Mouse (Mus musculus) forebrain, embryonic 13.5 days (tissue): ENCODE data around the gene Kcnk5. TPM values are rescaled to one million over a fixed set of nuclear protein-coding genes. Genes with fewer than 3 reads are reported as not detected.

Source experiments
- ATAC-seq: fragments of 200-750 bp; cut with Nextera tagmentation; 2 replicates; pipeline ENCODE4 v1.8.0; 2017
- H3K27ac ChIP-seq: fragments of 300-500 bp; sonication (generic); 2 replicates; pipeline ENCODE4 v1.5.1; 2015; ENCODE audit warnings: inconsistent platforms, mild to moderate bottlenecking, moderate library complexity
- H3K27me3 ChIP-seq: fragments of 300-500 bp; sonication (generic); 2 replicates; pipeline ENCODE4 v1.6.1; 2015; ENCODE audit warnings: mild to moderate bottlenecking, inconsistent platforms
- H3K36me3 ChIP-seq: fragments of 300-500 bp; sonication (generic); 2 replicates; pipeline ENCODE4 v1.6.1; 2015; ENCODE audit warnings: mild to moderate bottlenecking, inconsistent platforms; ENCODE audit not compliant: poor library complexity, severe bottlenecking
- H3K4me1 ChIP-seq: fragments of 300-500 bp; sonication (generic); 2 replicates; pipeline ENCODE4 v1.6.1; 2015; ENCODE audit warnings: inconsistent platforms
- H3K4me2 ChIP-seq: fragments of 300-500 bp; sonication (generic); 2 replicates; pipeline ENCODE4 v1.6.1; 2015; ENCODE audit warnings: inconsistent platforms, mild to moderate bottlenecking, moderate library complexity
- H3K4me3 ChIP-seq: fragments of 300-500 bp; sonication (generic); 2 replicates; pipeline ENCODE4 v1.5.1; 2015; ENCODE audit warnings: mild to moderate bottlenecking, inconsistent platforms
- H3K9ac ChIP-seq: fragments of 300-500 bp; sonication (generic); 2 replicates; pipeline ENCODE4 v1.6.1; 2015; ENCODE audit warnings: mild to moderate bottlenecking, inconsistent platforms
- H3K9me3 ChIP-seq: fragments of 300-500 bp; sonication (generic); replicated peaks from 2 replicates; pipeline ENCODE4 v1.6.1; 2016; ENCODE audit warnings: inconsistent platforms
- WGBS: fragments of 180-500 bp; shearing (Covaris S2); methylation state at CpG from one replicate; pipeline ENCODE4 v1.1.7; 2015; 5-methylcytosine and 5-hydroxymethylcytosine counted together
- polyA plus RNA-seq: library from polyadenylated mRNA; unstranded; fragments of >200 nt; fragmentation: Nextera tagmentation; extraction: Ambion mirVana; gene quantifications from 2 replicates; pipeline ENCODE4 v1.2.1, GENCODE M21; 2015

Kcnk5 gene
- polyA plus RNA-seq, 1 experiment from 2014 or later = 7.3 TPM

DNA sequence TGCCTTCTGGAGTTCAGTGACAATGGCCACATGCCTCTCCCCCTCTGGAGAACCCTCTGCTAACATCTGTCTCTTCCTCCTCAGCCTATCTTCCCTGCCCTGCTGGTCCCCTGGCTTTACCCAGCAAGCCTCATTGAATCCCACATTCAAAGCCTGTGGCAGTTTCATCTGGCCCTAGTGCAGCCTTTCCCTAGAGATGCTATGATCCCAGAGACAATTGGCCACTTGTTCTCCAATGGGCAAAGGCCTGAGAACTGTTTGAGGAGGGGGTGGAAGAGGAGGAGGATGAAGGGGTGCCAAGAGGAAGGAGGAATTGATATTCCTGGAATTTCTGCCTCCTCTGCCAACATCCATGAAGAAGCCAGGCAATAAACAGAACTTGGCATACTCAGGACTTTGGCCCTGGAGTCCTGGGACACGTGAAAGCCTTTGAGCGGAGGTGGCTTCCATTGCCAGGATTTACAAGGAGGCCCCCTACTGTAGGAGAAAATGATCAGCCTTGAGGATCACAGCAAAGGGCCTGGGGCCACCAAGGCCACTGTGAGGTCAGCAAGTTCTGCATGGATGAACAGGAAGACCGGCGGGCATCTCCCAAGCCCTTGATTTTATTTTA lies 11.6 kb upstream of the Kcnk5 start:
- H3K9me3 ChIP-seq = no peaks in the 10 kb centered on the region
- H3K27me3 ChIP-seq = no peaks in the 10 kb centered on the region
- H3K27ac ChIP-seq = no peak overlapping the region
- no peaks in the 10 kb centered on the region for H3K4me1 ChIP-seq
- ATAC-seq = no peak; the same call in 1 of the 2 replicates
- H3K9ac ChIP-seq = no peak overlapping the region
- WGBS = 77% methylated on average over 4 of the region's 4 CpGs
- H3K36me3 ChIP-seq = no peaks in the 10 kb centered on the region
- no peak overlapping the region for H3K4me3 ChIP-seq
- H3K4me2 ChIP-seq = no peak overlapping the region

DNA sequence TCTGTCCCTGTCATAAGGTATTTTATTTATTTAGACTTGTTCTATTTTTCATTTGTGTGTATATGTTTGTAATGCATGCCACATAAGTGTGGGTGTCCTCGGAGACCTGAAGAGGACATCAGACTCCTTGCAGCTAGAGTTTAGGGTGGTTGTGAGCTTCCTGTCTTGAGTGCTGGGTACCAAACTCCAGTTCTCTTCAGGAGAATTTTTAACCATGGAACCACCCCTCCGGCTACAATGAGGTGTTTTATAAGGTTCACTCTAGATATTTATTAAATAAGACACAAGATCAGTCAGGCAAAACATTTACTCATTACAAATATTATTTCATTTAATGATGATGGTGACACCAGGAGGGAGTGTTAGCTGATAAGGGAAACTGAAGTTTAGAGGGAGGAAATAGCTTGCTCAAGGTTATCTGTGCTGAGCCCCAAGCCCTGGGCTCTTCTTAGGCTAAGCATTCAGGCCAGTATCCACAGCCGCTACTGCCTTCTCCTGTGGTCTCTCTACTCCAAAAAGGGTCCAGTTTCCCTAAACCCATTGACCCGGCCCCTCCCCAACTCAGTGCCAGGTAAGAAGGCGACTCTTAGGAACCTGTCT lies 9.6 kb upstream of the Kcnk5 start:
- no peaks in the 10 kb centered on the region for H3K27me3 ChIP-seq
- no peaks in the 10 kb centered on the region for H3K4me1 ChIP-seq
- WGBS = 86% methylated on average over 5 of the region's 5 CpGs
- no peak for ATAC-seq
- H3K36me3 ChIP-seq = no peaks in the 10 kb centered on the region
- no peak overlapping the region for H3K4me2 ChIP-seq
- H3K9me3 ChIP-seq = no peaks in the 10 kb centered on the region
- no peak overlapping the region for H3K4me3 ChIP-seq
- no peak overlapping the region for H3K9ac ChIP-seq
- H3K27ac ChIP-seq = no peak overlapping the region

DNA sequence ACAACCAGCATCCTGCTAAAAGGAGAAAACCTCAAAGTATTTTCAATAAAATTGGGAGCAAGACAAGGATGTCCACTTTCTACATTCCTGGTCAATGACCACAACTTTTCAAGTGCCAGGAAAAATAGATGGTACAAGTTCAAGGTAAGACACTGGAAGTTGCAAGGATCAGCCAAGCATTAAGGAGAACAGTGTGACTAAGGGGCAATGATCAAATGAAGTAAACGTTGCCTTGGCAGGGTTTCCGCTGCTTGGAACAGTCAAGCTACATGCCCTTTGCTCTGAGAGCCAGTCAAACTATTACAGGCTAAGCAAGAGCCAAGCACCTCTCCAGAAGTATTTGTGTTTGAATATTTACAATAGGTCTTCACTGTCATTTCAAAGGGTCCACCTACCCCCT lies 8.1 kb upstream of the Kcnk5 start:
- Histone ChIP-seq H3K36me3 (no peaks in the 10 kb centered on the region), H3K27me3 (no peaks in the 10 kb centered on the region), H3K27ac (no peak overlapping the region), H3K4me3 (no peak overlapping the region), H3K9ac (no peak overlapping the region), H3K4me2 (no peak overlapping the region), H3K9me3 (no peaks in the 10 kb centered on the region), H3K4me1 (no peaks in the 10 kb centered on the region)
- no peak for ATAC-seq
- 90% methylated on average over 2 of the region's 2 CpGs for WGBS

DNA sequence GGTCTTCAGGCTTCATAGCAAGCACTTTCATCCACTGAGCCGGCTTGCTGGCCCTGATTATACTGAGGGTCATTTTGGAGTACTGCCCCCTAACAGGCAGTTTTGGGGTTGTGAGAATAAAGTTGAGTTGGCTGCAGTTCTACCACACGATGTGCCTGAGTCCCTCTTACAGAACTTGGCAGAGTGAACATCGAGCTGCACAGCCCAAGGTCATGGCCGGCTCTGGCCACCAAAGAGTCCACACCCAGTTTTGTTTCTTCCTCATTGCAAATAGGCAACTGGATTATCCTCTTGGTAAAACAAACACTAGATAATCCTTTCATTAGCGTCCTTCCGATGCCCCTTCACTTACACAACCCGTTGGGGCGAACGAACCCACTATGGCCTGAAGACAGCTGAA lies 3.8 kb upstream of the Kcnk5 start:
- ATAC-seq = no peak
- no peak overlapping the region for H3K27ac ChIP-seq
- 80% methylated on average over 9 of the region's 9 CpGs for WGBS
- H3K27me3 ChIP-seq = no peaks in the 10 kb centered on the region
- H3K4me2 ChIP-seq = no peak overlapping the region
- H3K36me3 ChIP-seq = no peaks in the 10 kb centered on the region
- peaks cover 29% of the 10 kb centered on the region for H3K4me1 ChIP-seq
- no peak overlapping the region for H3K9ac ChIP-seq
- no peaks in the 10 kb centered on the region for H3K9me3 ChIP-seq
- no peak overlapping the region for H3K4me3 ChIP-seq

DNA sequence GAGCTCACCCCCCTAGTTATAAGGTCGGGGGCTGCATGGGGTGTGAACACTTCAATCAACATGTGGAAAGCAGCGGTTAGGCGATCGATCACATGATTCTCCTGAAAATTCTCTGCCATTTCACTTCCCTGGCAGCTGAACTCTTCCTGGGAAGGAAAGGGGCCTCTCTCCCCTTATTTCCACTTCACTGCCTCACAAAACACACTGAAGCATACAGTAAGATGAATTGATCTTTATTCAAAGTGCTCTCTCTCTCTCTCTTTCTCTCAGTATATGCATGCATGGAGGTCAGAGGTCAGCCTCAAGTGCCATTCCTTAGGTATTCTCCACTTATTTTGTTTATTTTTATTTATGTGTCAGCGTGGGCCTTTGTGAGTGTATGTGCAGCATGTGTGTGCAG lies 2.1 kb upstream of the Kcnk5 start:
- 22% methylated on average over 5 of the region's 5 CpGs for WGBS
- no peak overlapping the region for H3K4me3 ChIP-seq
- peak overlapping the region; percentile 61 for H3K27ac ChIP-seq
- no peak overlapping the region for H3K9ac ChIP-seq
- H3K36me3 ChIP-seq = no peaks in the 10 kb centered on the region
- H3K9me3 ChIP-seq = no peaks in the 10 kb centered on the region
- 0 out of 2 replicates have a peak overlapping the region, but pooled peaks have one; percentile 1 for H3K4me2 ChIP-seq
- no peak for ATAC-seq
- no peaks in the 10 kb centered on the region for H3K27me3 ChIP-seq
- peaks cover 46% of the 10 kb centered on the region for H3K4me1 ChIP-seq

DNA sequence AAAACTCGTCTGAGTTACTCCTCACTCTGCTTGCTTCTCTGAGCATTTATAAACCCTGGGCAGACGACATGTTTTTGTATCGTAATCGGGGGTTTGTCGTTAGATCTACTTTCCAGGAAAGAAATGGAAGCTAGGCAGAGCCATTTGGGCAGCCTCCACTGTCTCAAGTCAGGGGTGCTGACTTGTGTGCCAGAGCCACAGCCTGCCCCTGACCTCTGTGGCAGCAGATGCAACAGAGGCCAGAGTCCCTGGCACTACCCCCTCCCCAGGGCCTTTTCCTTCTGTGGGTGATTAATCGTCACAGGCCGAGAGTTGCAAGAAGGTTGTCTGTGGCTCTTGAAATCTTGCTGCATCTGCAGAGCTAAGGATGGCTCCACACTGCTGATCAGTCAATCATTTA lies 987 bp upstream of the Kcnk5 start:
- no peaks in the 10 kb centered on the region for H3K9me3 ChIP-seq
- no peak for ATAC-seq
- no peaks in the 10 kb centered on the region for H3K36me3 ChIP-seq
- no peak overlapping the region for H3K4me2 ChIP-seq
- WGBS = 84% methylated on average over 7 of the region's 7 CpGs
- no peak overlapping the region for H3K9ac ChIP-seq
- no peaks in the 10 kb centered on the region for H3K27me3 ChIP-seq
- H3K27ac ChIP-seq = no peak overlapping the region
- H3K4me3 ChIP-seq = no peak overlapping the region
- H3K4me1 ChIP-seq = peaks cover 58% of the 10 kb centered on the region

DNA sequence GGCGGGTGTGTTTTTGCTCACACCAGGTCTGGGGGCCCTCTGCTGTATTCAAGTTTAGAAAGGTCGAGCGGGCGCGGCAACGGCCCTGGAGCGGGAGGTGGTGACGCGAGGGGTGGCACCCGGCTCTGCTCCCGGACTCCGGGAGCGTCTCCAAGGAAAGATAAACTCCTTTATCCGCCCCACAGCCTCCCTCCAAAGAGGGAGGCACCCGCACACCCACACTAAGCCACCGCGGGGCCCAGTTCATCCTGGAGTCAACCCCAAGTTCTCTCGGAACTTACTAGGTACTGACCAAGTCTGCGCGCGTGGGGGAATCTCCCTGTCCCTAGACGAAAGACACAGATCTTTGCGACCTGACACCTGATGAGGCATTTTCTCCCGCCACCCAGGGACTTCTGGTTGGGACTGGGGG lies 852 bp downstream of the Kcnk5 start:
- 1% methylated on average over 24 of the region's 24 CpGs for WGBS
- Histone ChIP-seq H3K4me1 (peaks cover 63% of the 10 kb centered on the region), H3K9me3 (no peaks in the 10 kb centered on the region), H3K4me3 (peak overlapping the region; percentile 66), H3K27ac (no peak overlapping the region), H3K36me3 (no peaks in the 10 kb centered on the region), H3K9ac (peak overlapping the region; percentile 70), H3K4me2 (peak overlapping the region; percentile 95), H3K27me3 (no peaks in the 10 kb centered on the region)
- ATAC-seq = no peak

DNA sequence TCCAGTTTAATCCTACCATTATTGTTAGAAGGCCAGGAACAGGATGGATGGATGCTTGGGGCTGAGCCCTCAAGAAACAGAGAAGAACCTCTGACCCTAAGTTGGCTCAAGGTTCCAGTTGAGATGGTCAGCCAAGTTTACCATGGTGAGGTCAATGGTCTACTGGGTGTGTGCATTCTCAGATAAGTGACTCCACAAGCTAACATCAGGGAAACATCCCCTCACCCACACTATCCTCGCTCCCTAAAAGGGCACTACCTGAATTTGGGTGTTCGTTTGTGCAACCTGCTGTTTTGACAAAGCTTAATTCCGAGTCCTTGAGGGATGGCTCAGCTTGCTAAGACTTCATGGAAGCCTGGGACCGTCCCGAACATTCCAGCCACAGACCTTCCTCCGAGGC lies 1.3 kb downstream of the Kcnk5 start:
- H3K4me3 ChIP-seq = peak overlapping the region; percentile 66
- peaks cover 63% of the 10 kb centered on the region for H3K4me1 ChIP-seq
- H3K27ac ChIP-seq = no peak overlapping the region
- peak overlapping the region; percentile 70 for H3K9ac ChIP-seq
- H3K9me3 ChIP-seq = no peaks in the 10 kb centered on the region
- no peaks in the 10 kb centered on the region for H3K27me3 ChIP-seq
- H3K36me3 ChIP-seq = no peaks in the 10 kb centered on the region
- 9% methylated on average over 6 of the region's 6 CpGs for WGBS
- peak overlapping the region; percentile 95 for H3K4me2 ChIP-seq
- no peak for ATAC-seq

DNA sequence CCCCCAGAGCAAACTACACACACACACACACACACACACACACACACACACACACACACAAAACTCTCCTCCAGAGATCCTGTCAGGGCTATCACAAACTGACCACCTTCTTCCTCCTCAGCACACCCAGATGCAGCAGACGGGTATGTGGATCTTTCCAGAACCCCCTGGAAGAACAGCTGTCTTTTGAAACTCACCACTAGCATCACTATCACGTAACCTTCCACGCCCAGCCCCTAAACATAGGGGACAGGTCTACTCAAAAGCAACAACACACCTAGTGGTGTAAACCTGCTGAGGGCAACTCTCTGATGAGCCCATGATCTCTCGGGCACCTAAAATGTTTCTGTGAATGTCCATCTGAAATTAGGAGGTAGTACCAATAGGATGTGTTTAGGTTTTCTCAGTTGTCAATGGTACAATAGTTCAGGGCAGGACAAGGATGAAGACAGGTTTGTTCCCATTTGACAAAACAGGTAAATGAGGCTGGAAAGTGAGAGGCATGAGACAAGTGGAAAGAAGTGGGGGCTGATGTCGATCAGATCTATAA lies 1.8 kb downstream of the Kcnk5 start:
- no peak for ATAC-seq
- peak overlapping the region; percentile 66 for H3K4me3 ChIP-seq
- H3K27ac ChIP-seq = no peak overlapping the region
- 62% methylated on average over 5 of the region's 5 CpGs for WGBS
- no peaks in the 10 kb centered on the region for H3K27me3 ChIP-seq
- no peaks in the 10 kb centered on the region for H3K36me3 ChIP-seq
- H3K9ac ChIP-seq = peak overlapping the region; percentile 70
- H3K9me3 ChIP-seq = no peaks in the 10 kb centered on the region
- H3K4me2 ChIP-seq = peak overlapping the region; percentile 95
- peaks cover 63% of the 10 kb centered on the region for H3K4me1 ChIP-seq

DNA sequence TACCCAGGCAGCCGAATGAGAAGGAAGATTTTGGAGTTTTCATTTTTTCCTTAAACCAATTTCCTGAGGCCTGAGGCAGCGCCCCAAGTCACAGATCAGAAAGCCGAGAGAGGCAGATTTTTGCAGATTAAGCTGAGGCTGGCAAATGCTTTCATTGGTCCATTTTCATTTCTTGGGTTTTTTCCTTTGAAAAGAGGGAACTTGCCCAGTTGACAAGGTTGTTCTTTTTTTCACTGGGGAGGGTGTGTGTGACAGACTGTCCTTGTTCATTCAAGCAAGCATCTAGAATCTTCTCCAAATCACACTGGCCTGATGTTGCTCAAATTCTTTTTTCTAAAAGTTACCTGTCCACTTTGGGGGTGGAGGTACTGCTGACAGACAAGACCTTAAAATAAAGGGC lies 2.5 kb downstream of the Kcnk5 start:
- 17% methylated on average over 3 of the region's 3 CpGs for WGBS
- Histone ChIP-seq H3K27me3 (no peaks in the 10 kb centered on the region), H3K27ac (no peak overlapping the region), H3K36me3 (no peaks in the 10 kb centered on the region), H3K9me3 (no peaks in the 10 kb centered on the region), H3K9ac (peak overlapping the region; percentile 41), H3K4me3 (peak overlapping the region; percentile 66; the same call in 1 of the 2 replicates), H3K4me2 (peak overlapping the region; percentile 95), H3K4me1 (peaks cover 61% of the 10 kb centered on the region)
- ATAC-seq = no peak

DNA sequence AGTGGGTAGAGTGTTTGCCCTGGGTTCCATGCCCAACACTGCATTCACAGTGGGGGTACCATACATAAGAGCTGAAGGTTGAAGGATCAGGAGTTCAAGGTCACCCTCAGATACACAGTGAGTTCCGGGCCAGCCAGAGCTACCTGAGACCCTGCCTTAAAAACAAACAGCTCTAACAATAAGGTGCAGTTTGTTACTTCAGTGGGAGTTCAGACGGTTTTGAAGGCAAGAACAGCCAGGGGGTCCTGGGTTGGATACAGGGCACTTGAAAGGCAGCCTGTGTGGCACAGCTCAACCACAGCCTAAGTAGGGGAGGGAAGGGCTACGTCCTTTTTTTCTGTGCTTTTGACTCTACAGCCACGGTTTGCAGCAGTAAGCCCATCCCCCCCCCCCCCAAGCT lies 3.0 kb downstream of the Kcnk5 start:
- ATAC-seq = no peak
- H3K4me3 ChIP-seq = peak overlapping the region; percentile 14; the same call in 1 of the 2 replicates

DNA sequence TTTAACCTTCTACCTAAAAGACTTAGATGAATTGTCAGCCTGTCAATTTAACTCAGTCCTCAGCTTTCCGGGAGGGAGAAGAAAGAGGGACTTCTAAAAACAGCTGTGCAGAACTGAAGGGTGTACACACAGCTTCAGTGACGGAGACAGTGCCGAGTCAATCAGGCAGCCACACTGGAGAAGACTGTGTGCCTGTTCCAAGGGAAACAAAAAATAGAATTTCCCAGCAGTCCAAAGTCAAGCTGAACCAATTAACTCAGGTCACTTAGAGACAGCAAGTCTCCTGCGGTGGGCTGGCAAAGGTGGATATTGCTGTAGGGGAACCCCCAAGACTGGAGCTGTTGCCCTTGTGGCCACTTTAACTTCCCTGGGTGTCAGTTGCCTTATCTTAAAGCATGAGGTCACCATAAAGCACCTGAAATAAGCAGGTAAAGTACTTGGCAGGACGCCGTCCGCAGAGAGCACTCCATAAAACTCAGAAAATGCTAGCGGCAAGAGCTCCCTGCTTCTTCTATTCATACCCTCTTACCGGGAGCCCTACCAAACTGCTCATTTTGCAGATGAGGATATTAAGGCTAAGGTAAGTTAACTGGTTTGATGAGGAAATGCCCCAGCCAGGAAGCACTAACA lies 4.0 kb downstream of the Kcnk5 start:
- H3K4me2 ChIP-seq = peak overlapping the region; percentile 95; the same call in 1 of the 2 replicates
- WGBS = 61% methylated on average over 9 of the region's 9 CpGs
- no peak for ATAC-seq

More for the DNA sequence above, 3.0 kb downstream of the Kcnk5 start:
- Histone ChIP-seq H3K9ac (no peak overlapping the region), H3K36me3 (no peaks in the 10 kb centered on the region), H3K9me3 (no peaks in the 10 kb centered on the region), H3K4me1 (peaks cover 56% of the 10 kb centered on the region), H3K4me2 (peak overlapping the region; percentile 95), H3K27me3 (no peaks in the 10 kb centered on the region), H3K27ac (no peak overlapping the region)
- WGBS = 5% methylated on average over 4 of the region's 4 CpGs

More for the DNA sequence above, 4.0 kb downstream of the Kcnk5 start:
- Histone ChIP-seq H3K9me3 (no peaks in the 10 kb centered on the region), H3K9ac (no peak overlapping the region), H3K36me3 (no peaks in the 10 kb centered on the region), H3K4me1 (peaks cover 47% of the 10 kb centered on the region), H3K27me3 (no peaks in the 10 kb centered on the region), H3K4me3 (0 out of 2 replicates have a peak overlapping the region, but pooled peaks have one; percentile 1), H3K27ac (no peak overlapping the region)
